19 mouse cellular contexts compared by ENCODE assay signal in genomic region chr10:37914780-37915179, GRCm38 (mm10).
DNase-seq lines count a peak whose midpoint lies in the region; ATAC-seq and TF ChIP-seq lines count a peak whose summit lies in the region.
"Had no signal": no experiment of that assay in that cellular context is flagged by ENCODE, and none has a peak within 500 bp of the region (broad histone marks: within the 10 kb centered on the region; RNA-seq: fewer than 3 reads in every experiment).

No protein-coding gene starts in this region.

- no peak for TF ChIP-seq CTCF in kidney, adult 2 months (conservative IDR thresholded peaks at IDR 0.05; ENCODE audit: insufficient read depth, insufficient read length, low read depth, low read length)
- no peak for TF ChIP-seq CTCF in kidney, postnatal 0 days (IDR thresholded peaks at IDR 0.05; ENCODE audit: low read depth)

- H3K4me3 ChIP-seq in kidney, adult 2 months (ENCODE audit: insufficient read depth, low read depth, low read length), result no peak overlapping the region
- no peak overlapping the region for H3K4me3 ChIP-seq in kidney, embryonic 15.5 days (replicated peaks)
- H3K4me3 ChIP-seq in kidney, postnatal 0 days (replicated peaks; ENCODE audit: low read depth, low read length), result no peak overlapping the region
- H3K4me3 ChIP-seq: embryonic facial prominence, embryonic 13.5 days; embryonic facial prominence, embryonic 15.5 days; erythroblast, embryonic 14.5 days; forebrain, embryonic 10.5 days; forebrain, embryonic 12.5 days had no signal

- H3K9ac ChIP-seq in kidney, embryonic 15.5 days, result no peak overlapping the region
- H3K9ac ChIP-seq in kidney, postnatal 0 days (ENCODE audit: low read depth, low read length), result no peak overlapping the region
- H3K9ac ChIP-seq: embryonic facial prominence, embryonic 13.5 days; embryonic facial prominence, embryonic 15.5 days; forebrain, embryonic 12.5 days had no signal

- 45% methylated on average over 2 of the region's 2 CpGs for WGBS in kidney, adult 2 months
- 67% methylated on average over 2 of the region's 2 CpGs for WGBS in kidney, embryonic 15.5 days
- 60% methylated on average over 2 of the region's 2 CpGs for WGBS in kidney, postnatal 0 days

- no peak overlapping the region for H3K4me2 ChIP-seq in kidney, embryonic 15.5 days
- no peak overlapping the region for H3K4me2 ChIP-seq in kidney, postnatal 0 days (ENCODE audit: low read length)
- H3K4me2 ChIP-seq: embryonic facial prominence, embryonic 13.5 days; embryonic facial prominence, embryonic 15.5 days; forebrain, embryonic 12.5 days had no signal

- no peak for ATAC-seq in kidney, embryonic 15.5 days (replicated peaks; ENCODE audit: low FRiP score)
- ATAC-seq in kidney, postnatal 0 days (replicated peaks; ENCODE audit: low FRiP score, low read depth), result no peak
- ATAC-seq: forebrain, embryonic 14.5 days; forebrain, embryonic 16.5 days had no signal

- no peaks in the 10 kb centered on the region for H3K36me3 ChIP-seq in kidney, adult 2 months (ENCODE audit: control insufficient read depth, insufficient read depth, low read length)
- no peaks in the 10 kb centered on the region for H3K36me3 ChIP-seq in kidney, embryonic 15.5 days
- H3K36me3 ChIP-seq in kidney, postnatal 0 days (ENCODE audit: insufficient read depth, low read length), result no peaks in the 10 kb centered on the region
- H3K36me3 ChIP-seq: embryonic facial prominence, embryonic 13.5 days; embryonic facial prominence, embryonic 15.5 days; forebrain, embryonic 10.5 days; forebrain, embryonic 12.5 days had no signal

- no peak overlapping the region for H3K27ac ChIP-seq in kidney, adult 2 months (ENCODE audit: insufficient read depth, low read depth, low read length)
- H3K27ac ChIP-seq in kidney, embryonic 15.5 days, result no peak overlapping the region
- no peak overlapping the region for H3K27ac ChIP-seq in kidney, postnatal 0 days
- H3K27ac ChIP-seq: embryonic facial prominence, embryonic 13.5 days; embryonic facial prominence, embryonic 15.5 days; forebrain, embryonic 10.5 days; forebrain, embryonic 12.5 days had no signal

- H3K9me3 ChIP-seq in kidney, embryonic 15.5 days (replicated peaks), result no peaks in the 10 kb centered on the region
- H3K9me3 ChIP-seq in kidney, postnatal 0 days (replicated peaks; ENCODE audit: low read length), result no peaks in the 10 kb centered on the region
- H3K9me3 ChIP-seq: embryonic facial prominence, embryonic 13.5 days; embryonic facial prominence, embryonic 15.5 days; forebrain, embryonic 10.5 days; forebrain, embryonic 12.5 days had no signal

- peak; percentile 38 for DNase-seq in kidney, adult 2 months
- DNase-seq in kidney, postnatal 0 days (ENCODE audit: low spot score), result peak; percentile 21
- DNase-seq in kidney, postnatal 10 days, result no peak
- no peak for DNase-seq in layer of hippocampus, postnatal 36 days
- DNase-seq: adrenal gland, adult 2 months; adrenal gland, postnatal 10 days; adrenal gland, postnatal 25 days; cerebellum, adult 11-12 months; cerebellum, adult 2 months; cerebellum, adult 9-10 months; cerebellum, postnatal 10 days had no signal

- H3K27me3 ChIP-seq in kidney, adult 2 months (replicated peaks; ENCODE audit: control insufficient read depth, insufficient read depth, low read length), result no peaks in the 10 kb centered on the region
- no peaks in the 10 kb centered on the region for H3K27me3 ChIP-seq in kidney, embryonic 15.5 days
- H3K27me3 ChIP-seq in kidney, postnatal 0 days (ENCODE audit: insufficient read depth, low read length), result no peaks in the 10 kb centered on the region
- H3K27me3 ChIP-seq: embryonic facial prominence, embryonic 13.5 days; embryonic facial prominence, embryonic 15.5 days; forebrain, embryonic 12.5 days had no signal

- H3K4me1 ChIP-seq in kidney, adult 2 months (ENCODE audit: control insufficient read depth, insufficient read depth, low read length), result no peaks in the 10 kb centered on the region
- H3K4me1 ChIP-seq in kidney, embryonic 15.5 days, result no peaks in the 10 kb centered on the region
- H3K4me1 ChIP-seq in kidney, postnatal 0 days (replicated peaks; ENCODE audit: insufficient read depth, low read length), result no peaks in the 10 kb centered on the region
- H3K4me1 ChIP-seq: embryonic facial prominence, embryonic 15.5 days; forebrain, embryonic 10.5 days; forebrain, embryonic 12.5 days had no signal

- TF ChIP-seq POLR2A in kidney, adult 2 months (IDR thresholded peaks at IDR 0.05; ENCODE audit: low read depth, low read length), result no peak

Comparison
In these comparisons a context has a peak if more than half of its experiments do, and no peak if none do; other contexts are left out.
1. DNase-seq: peak in kidney, adult 2 months (single experiment) and kidney, postnatal 0 days (single experiment); none in kidney, postnatal 10 days (single experiment) and layer of hippocampus, postnatal 36 days (0 of 2).